Mouse (Mus musculus) central nervous system, embryonic 11.5 days (tissue): Measurements from ENCODE around the gene Rsl1d1. TPM values are rescaled to one million over a fixed set of nuclear protein-coding genes. Genes with fewer than 3 reads are reported as not detected.

Experiments used
- polyA plus RNA-seq: library from polyadenylated mRNA; depleted of rRNA; stranded (reverse); fragments of >200 nt; gene quantifications from 2 replicates; pipeline ENCODE4 v1.2.3, GENCODE M21; 2012; rRNA removed

Rsl1d1 gene
- 122 and 125 TPM in 2 replicates for polyA plus RNA-seq

DNA sequence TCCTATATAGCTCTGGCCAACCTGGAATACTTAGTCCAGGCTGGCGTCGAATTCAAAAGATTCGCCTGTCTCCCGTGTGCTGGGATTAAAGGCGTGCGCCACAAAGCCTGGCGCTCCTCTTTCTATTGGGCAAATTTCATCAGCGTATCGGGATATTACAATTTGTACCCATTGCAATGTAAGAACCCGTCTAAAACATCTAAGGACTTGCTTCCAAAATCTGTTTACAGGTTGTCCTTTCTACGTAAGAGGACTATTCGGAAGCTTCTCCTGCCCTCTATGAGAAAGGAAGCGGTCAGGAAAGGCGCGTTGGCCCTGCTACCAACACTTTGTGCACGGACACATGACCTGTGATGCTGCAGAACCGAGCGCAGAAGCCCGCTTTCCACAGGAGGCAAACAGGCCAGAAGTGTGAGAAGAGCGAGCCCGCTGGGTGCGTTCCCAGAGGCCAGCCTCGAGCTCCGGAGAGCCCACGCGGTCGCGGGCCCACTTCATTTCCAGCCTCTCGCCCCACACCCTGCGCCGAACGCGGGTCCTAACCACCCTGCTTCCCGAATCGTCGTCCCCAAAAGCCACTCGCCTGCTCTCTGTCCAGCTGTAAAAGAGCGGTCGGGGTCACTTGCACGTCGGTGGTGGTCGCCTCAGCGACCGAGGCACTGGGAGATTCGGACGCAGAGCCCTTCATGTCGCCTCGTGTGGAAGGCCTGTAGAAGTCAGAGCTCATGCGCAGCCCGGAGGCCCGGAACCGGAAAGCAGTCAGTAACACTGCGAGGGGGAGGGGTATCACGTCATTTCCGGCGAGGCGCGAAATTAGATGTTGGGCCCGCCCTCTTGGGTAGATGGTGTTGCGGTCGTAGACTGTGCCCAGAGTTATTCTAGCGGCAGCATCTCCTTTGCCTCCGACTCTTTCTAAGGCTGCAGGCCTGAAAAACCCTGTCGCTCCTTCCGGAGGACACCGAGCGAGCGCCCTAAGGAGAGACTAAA lies at the start of gene Rsl1d1:
Gene Rsl1d1 (minus strand): TSS at position 761 of the 984 bp plus-strand sequence.

DNA sequence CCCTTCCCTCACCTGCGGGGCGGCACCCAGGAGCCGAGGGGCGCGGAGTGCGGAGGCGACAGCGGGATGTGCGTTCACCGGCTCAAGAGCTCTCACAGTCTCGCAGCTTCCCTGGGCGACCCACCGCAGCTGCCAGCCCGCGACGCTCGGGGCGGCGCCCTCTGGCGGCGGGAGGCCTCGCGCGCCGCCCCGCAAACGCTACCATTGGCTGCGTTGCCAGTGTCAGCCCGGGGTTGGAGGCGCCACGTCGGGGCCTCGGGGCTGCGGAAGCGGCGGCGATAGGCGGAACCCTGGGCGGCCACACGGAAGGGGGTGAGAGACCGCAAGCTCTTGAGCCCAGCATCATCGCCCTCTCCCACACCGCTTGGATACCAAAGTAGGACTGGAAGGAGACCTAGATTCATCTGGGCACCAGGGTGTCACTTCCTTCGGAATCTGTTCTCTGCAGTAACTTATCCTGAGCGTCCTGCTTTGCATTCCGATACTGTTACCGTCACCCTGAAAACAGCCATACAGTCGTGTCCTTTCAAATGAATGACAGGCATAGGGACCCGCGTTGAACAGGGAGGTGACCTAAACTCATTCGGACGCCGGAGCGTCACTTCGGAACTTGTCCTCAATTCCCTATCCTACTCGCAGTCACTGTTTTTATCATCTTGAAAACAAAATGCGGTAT lies 26.8 kb downstream of the Rsl1d1 start, which contains the start of gene Zc3h7a:
Gene Zc3h7a (minus strand): TSS at position 186 of the 676 bp plus-strand sequence.

Other genes starting within 250 kb of the Rsl1d1 start
- 113 and 168 TPM in 2 replicates for gene Snn, start 142.4 kb downstream of the Rsl1d1 start, polyA plus RNA-seq
- 30.2 and 54.0 TPM in 2 replicates for gene Litaf, start 137.2 kb downstream of the Rsl1d1 start, polyA plus RNA-seq
- gene Txndc11, start 68.7 kb downstream of the Rsl1d1 start, polyA plus RNA-seq: 17.1 and 23.0 TPM in 2 replicates
- gene Zc3h7a, start 26.9 kb downstream of the Rsl1d1 start, polyA plus RNA-seq: 161 and 163 TPM in 2 replicates
- gene Gspt1, start 51.0 kb upstream of the Rsl1d1 start, polyA plus RNA-seq: 76.0 and 79.1 TPM in 2 replicates
- 0.12 TPM in 1 of 2 replicates, not detected in the other for gene Tnfrsf17, start 110.5 kb upstream of the Rsl1d1 start, polyA plus RNA-seq
- 5.1 and 6.8 TPM in 2 replicates for gene Snx29, start 119.6 kb upstream of the Rsl1d1 start, polyA plus RNA-seq